Comparison of ENCODE assay signal across 28 mouse cellular contexts in genomic region chr1:57572097-57572496, GRCm38 (mm10).
DNase-seq lines count a peak whose midpoint lies in the region; ATAC-seq and TF ChIP-seq lines count a peak whose summit lies in the region.
"Had no signal": no experiment of that assay in that cellular context is flagged by ENCODE, and none has a peak within 500 bp of the region (broad histone marks: within the 10 kb centered on the region; RNA-seq: fewer than 3 reads in every experiment).

No protein-coding gene starts in this region.

- H3K4me2 ChIP-seq in heart, embryonic 14.5 days (ENCODE audit: low read length), result no peak overlapping the region
- H3K4me2 ChIP-seq in limb, embryonic 14.5 days (replicated peaks; ENCODE audit: low read depth, low read length, severe bottlenecking), result no peak overlapping the region
- H3K4me2 ChIP-seq: embryonic facial prominence, embryonic 12.5 days; forebrain, embryonic 13.5 days; hindbrain, embryonic 14.5 days had no signal

- peaks cover 32% of the 10 kb centered on the region for H3K4me1 ChIP-seq in heart, embryonic 10.5 days
- H3K4me1 ChIP-seq in heart, embryonic 14.5 days (ENCODE audit: control insufficient read depth in 2 of 2, insufficient read depth in 2 of 2, low read length in 2 of 2), result peaks cover 14 to 21% of the 10 kb centered on the region in 2 experiments
- H3K4me1 ChIP-seq in limb, embryonic 14.5 days (ENCODE audit: control insufficient read depth, insufficient read depth, low read length), result 0 out of 2 replicates have a peak, but pooled peaks cover 5% of the 10 kb centered on the region
- H3K4me1 ChIP-seq in limb, embryonic 10.5 days, result no peaks in the 10 kb centered on the region
- H3K4me1 ChIP-seq: embryonic facial prominence, embryonic 12.5 days; forebrain, embryonic 10.5 days; forebrain, embryonic 13.5 days had no signal

- no peaks in the 10 kb centered on the region for H3K9me3 ChIP-seq in heart, embryonic 10.5 days
- H3K9me3 ChIP-seq in heart, embryonic 14.5 days (ENCODE audit: control insufficient read depth, low read length), result peaks cover 11% of the 10 kb centered on the region; the same call in 1 of the 2 replicates
- peaks cover 8% of the 10 kb centered on the region for H3K9me3 ChIP-seq in limb, embryonic 14.5 days (ENCODE audit: control insufficient read depth, low read length)
- no peaks in the 10 kb centered on the region for H3K9me3 ChIP-seq in limb, embryonic 10.5 days (replicated peaks)
- H3K9me3 ChIP-seq: G1E had no signal

- intact Hi-C loops in heart, postnatal 36 days (cut with DNase I), result no loop called here
- intact Hi-C loops in heart, postnatal 14 days (cut with DNase I), result no loop called here

- no peaks in the 10 kb centered on the region for H3K36me3 ChIP-seq in heart, embryonic 10.5 days
- H3K36me3 ChIP-seq in heart, embryonic 14.5 days (ENCODE audit: control insufficient read depth, insufficient read depth, low read length), result no peaks in the 10 kb centered on the region
- H3K36me3 ChIP-seq in limb, embryonic 14.5 days (ENCODE audit: control insufficient read depth, insufficient read depth, low read length), result no peaks in the 10 kb centered on the region
- no peaks in the 10 kb centered on the region for H3K36me3 ChIP-seq in limb, embryonic 10.5 days
- H3K36me3 ChIP-seq: embryonic facial prominence, embryonic 12.5 days; forebrain, embryonic 10.5 days; G1E had no signal

- no peak overlapping the region for H3K4me3 ChIP-seq in heart, embryonic 10.5 days
- H3K4me3 ChIP-seq in heart, embryonic 14.5 days (ENCODE audit: control insufficient read depth in 1 of 2, insufficient read depth in 1 of 2, low read depth in 1 of 2, low read length in 2 of 2), result no peak overlapping the region
- no peak overlapping the region for H3K4me3 ChIP-seq in limb, embryonic 14.5 days (replicated peaks; ENCODE audit: low read length)
- no peak overlapping the region for H3K4me3 ChIP-seq in limb, embryonic 10.5 days
- H3K4me3 ChIP-seq: embryonic facial prominence, embryonic 12.5 days; forebrain, embryonic 10.5 days; forebrain, embryonic 13.5 days had no signal

- no peak for TF ChIP-seq POLR2A in limb, embryonic 14.5 days (IDR thresholded peaks at IDR 0.05; ENCODE audit: borderline replicate concordance, extremely low read depth, insufficient read depth, insufficient read length)

- no peak overlapping the region for H3K9ac ChIP-seq in heart, embryonic 14.5 days (ENCODE audit: low read length)
- H3K9ac ChIP-seq in limb, embryonic 14.5 days (ENCODE audit: low read depth, low read length, severe bottlenecking), result no peak overlapping the region
- H3K9ac ChIP-seq: embryonic facial prominence, embryonic 12.5 days; forebrain, embryonic 13.5 days; hindbrain, embryonic 14.5 days had no signal

- ATAC-seq in heart, embryonic 14.5 days (ENCODE audit: insufficient number of reproducible peaks, insufficient read depth, low FRiP score, low read depth), result no peak
- no peak for ATAC-seq in limb, embryonic 14.5 days (ENCODE audit: low FRiP score, low read depth)
- no peak for ATAC-seq in erythroblast, adult 5-6 weeks (replicated peaks; ENCODE audit: low FRiP score, poor library complexity, severe bottlenecking)
- ATAC-seq: forebrain, embryonic 13.5 days; forebrain, embryonic 16.5 days; hindbrain, postnatal 0 days; inflammation-experienced regulatory T-cells, adult 6 months; intestine, embryonic 16.5 days; Patski had no signal

- H3K27ac ChIP-seq in heart, embryonic 10.5 days, result peak overlapping the region; percentile 69
- peak overlapping the region; percentile 26 to 41; a peak in 3 of 4 replicates for H3K27ac ChIP-seq in heart, embryonic 14.5 days (replicated peaks in 1 of 2; ENCODE audit: control insufficient read depth in 1 of 2, insufficient read depth in 1 of 2, low read depth in 2 of 2, low read length in 2 of 2)
- 0 out of 2 replicates have a peak overlapping the region, but pooled peaks have one; percentile 28 for H3K27ac ChIP-seq in limb, embryonic 14.5 days (replicated peaks; ENCODE audit: low read depth, low read length)
- no peak overlapping the region for H3K27ac ChIP-seq in limb, embryonic 10.5 days
- H3K27ac ChIP-seq: embryonic facial prominence, embryonic 12.5 days; forebrain, embryonic 10.5 days; forebrain, embryonic 13.5 days; hindbrain, embryonic 14.5 days; hindbrain, postnatal 0 days had no signal

- DNase-seq in heart, embryonic 10.5 days (ENCODE audit: low spot score), result no peak
- DNase-seq in heart, postnatal 36 days, result no peak
- DNase-seq in heart, postnatal 14 days, result no peak
- no peak for DNase-seq in limb, embryonic 14.5 days (ENCODE audit: low spot score)
- DNase-seq in limb, embryonic 10.5 days (ENCODE audit: low spot score), result no peak
- DNase-seq: adrenal gland, postnatal 10 days; adrenal gland, postnatal 36 days; B cell, adult 2 months; cerebellum, adult 18-20 months; cerebellum, adult 9-10 months; cerebellum, postnatal 14 days; gastrocnemius, postnatal 10 days; gastrocnemius, postnatal 36 days; heart, postnatal 4 days; kidney, adult 18-20 months had no signal

- 24% methylated on average over 5 of the region's 5 CpGs for WGBS in heart, embryonic 10.5 days
- 24% methylated on average over 5 of the region's 5 CpGs for WGBS in heart, embryonic 14.5 days
- 84% methylated on average over 5 of the region's 5 CpGs for WGBS in limb, embryonic 14.5 days
- 82% methylated on average over 5 of the region's 5 CpGs for WGBS in limb, embryonic 10.5 days

- H3K27me3 ChIP-seq in heart, embryonic 10.5 days (ENCODE audit: insufficient read depth, poor library complexity, severe bottlenecking), result no peaks in the 10 kb centered on the region
- no peaks in the 10 kb centered on the region for H3K27me3 ChIP-seq in heart, embryonic 14.5 days (ENCODE audit: control insufficient read depth, insufficient read depth, low read length)
- no peaks in the 10 kb centered on the region for H3K27me3 ChIP-seq in limb, embryonic 14.5 days (ENCODE audit: control insufficient read depth, insufficient read depth, low read length)
- H3K27me3 ChIP-seq in limb, embryonic 10.5 days (ENCODE audit: low read depth, poor library complexity, severe bottlenecking), result no peaks in the 10 kb centered on the region
- H3K27me3 ChIP-seq: CH12.LX; embryonic facial prominence, embryonic 12.5 days; forebrain, embryonic 13.5 days; Patski had no signal
